Mouse (Mus musculus) erythroblast, embryonic 14.5 days (primary cell): ENCODE results near the gene Gm27021. TPM values are rescaled to one million over a fixed set of nuclear protein-coding genes. Genes with fewer than 3 reads are reported as not detected.

Source experiments
- H3K27me3 ChIP-seq: 2 replicates; pipeline ENCODE4 v1.6.1; 2012; ENCODE audit warnings: inconsistent platforms; ENCODE audit not compliant: control insufficient read depth
- H3K36me3 ChIP-seq: 2 replicates; pipeline ENCODE4 v1.6.1; 2012; ENCODE audit warnings: mild to moderate bottlenecking, inconsistent platforms; ENCODE audit not compliant: control insufficient read depth
- H3K4me1 ChIP-seq: 2 replicates; pipeline ENCODE4 v1.6.1; 2012; ENCODE audit warnings: inconsistent platforms; ENCODE audit not compliant: control insufficient read depth
- H3K4me3 ChIP-seq: replicated peaks from 2 replicates; pipeline ENCODE3; 2012; ENCODE audit warnings: moderate library complexity, mild to moderate bottlenecking, inconsistent platforms
- H3K9me3 ChIP-seq: 2 replicates; pipeline ENCODE4 v1.6.1; 2012; ENCODE audit warnings: low read length, inconsistent platforms, mixed read lengths; ENCODE audit not compliant: control insufficient read depth
- GATA1 ChIP-seq: IDR thresholded peaks from 2 replicates; pipeline ENCODE4 v1.6.1; 2012; ENCODE audit warnings: low read length, inconsistent platforms, mixed read lengths
- TAL1 ChIP-seq: IDR thresholded peaks from 3 replicates; pipeline ENCODE4 v1.6.1; 2012; ENCODE audit warnings: low read length, inconsistent platforms, mixed read lengths
- polyA plus RNA-seq: library from polyadenylated mRNA; stranded (reverse); fragments of >175 nt; gene quantifications from 2 replicates; pipeline ENCODE4 v1.2.3, GENCODE M21; 2012

Gene Gm27021
- polyA plus RNA-seq, 1 experiment = 0.74 TPM

DNA sequence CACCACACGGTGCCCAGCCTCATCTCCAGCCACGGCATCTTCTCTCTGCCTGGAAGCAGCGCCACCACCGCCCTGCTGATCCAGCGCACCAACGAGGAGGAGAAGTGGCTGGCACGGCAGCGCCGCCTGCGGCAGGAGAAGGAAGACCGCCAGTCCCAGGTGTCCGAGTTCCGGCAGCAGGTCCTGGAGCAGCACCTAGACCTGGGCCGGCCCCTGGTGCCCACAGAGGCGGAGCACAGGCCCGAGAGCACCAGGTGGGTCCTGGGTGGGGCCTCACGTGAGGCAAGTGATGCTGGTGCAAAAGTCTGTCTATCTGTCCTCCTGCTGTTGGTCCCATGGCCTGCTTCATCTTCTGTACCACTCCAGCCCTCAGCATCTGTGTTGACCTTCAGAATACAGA is 98.8 kb downstream of the Gm27021 start:
- no peak for TF ChIP-seq GATA1
- no peak for TF ChIP-seq TAL1
- Histone ChIP-seq H3K36me3 (peaks cover 100% of the 10 kb centered on the region), H3K9me3 (peaks cover 10% of the 10 kb centered on the region; the same call in 1 of the 2 replicates), H3K4me1 (peaks cover 14% of the 10 kb centered on the region), H3K4me3 (no peak overlapping the region), H3K27me3 (no peaks in the 10 kb centered on the region)

- Histone ChIP-seq H3K4me1 (peaks cover 17% of the 10 kb centered on the region), H3K4me3 (no peak overlapping the region)
- no peak for TF ChIP-seq GATA1
- TF ChIP-seq TAL1 = no peak
Observed at GRCm38 (mm10) chr8:120568164-120568798, 99.6 kb downstream of the Gm27021 start.

GRCm38 (mm10) chr8:120567731-120568130 is 100.1 kb downstream of the Gm27021 start:
- TF ChIP-seq TAL1 (no peak), GATA1 (no peak)
- H3K36me3 ChIP-seq = peaks cover 100% of the 10 kb centered on the region
- H3K9me3 ChIP-seq = peaks cover 10% of the 10 kb centered on the region; the same call in 1 of the 2 replicates
- no peak overlapping the region for H3K4me3 ChIP-seq
- H3K4me1 ChIP-seq = peaks cover 22% of the 10 kb centered on the region
- no peaks in the 10 kb centered on the region for H3K27me3 ChIP-seq

More at GRCm38 (mm10) chr8:120568164-120568798, 99.6 kb downstream of the Gm27021 start:
- peaks cover 10% of the 10 kb centered on the region; the same call in 1 of the 2 replicates for H3K9me3 ChIP-seq
- no peaks in the 10 kb centered on the region for H3K27me3 ChIP-seq
- peaks cover 100% of the 10 kb centered on the region for H3K36me3 ChIP-seq

GRCm38 (mm10) chr8:120566681-120567080 is 101.2 kb downstream of the Gm27021 start:
- Histone ChIP-seq H3K9me3 (peaks cover 10% of the 10 kb centered on the region; the same call in 1 of the 2 replicates), H3K4me1 (peaks cover 30% of the 10 kb centered on the region), H3K4me3 (no peak overlapping the region), H3K36me3 (peaks cover 100% of the 10 kb centered on the region), H3K27me3 (no peaks in the 10 kb centered on the region)
- TF ChIP-seq TAL1 (no peak), GATA1 (no peak)

DNA sequence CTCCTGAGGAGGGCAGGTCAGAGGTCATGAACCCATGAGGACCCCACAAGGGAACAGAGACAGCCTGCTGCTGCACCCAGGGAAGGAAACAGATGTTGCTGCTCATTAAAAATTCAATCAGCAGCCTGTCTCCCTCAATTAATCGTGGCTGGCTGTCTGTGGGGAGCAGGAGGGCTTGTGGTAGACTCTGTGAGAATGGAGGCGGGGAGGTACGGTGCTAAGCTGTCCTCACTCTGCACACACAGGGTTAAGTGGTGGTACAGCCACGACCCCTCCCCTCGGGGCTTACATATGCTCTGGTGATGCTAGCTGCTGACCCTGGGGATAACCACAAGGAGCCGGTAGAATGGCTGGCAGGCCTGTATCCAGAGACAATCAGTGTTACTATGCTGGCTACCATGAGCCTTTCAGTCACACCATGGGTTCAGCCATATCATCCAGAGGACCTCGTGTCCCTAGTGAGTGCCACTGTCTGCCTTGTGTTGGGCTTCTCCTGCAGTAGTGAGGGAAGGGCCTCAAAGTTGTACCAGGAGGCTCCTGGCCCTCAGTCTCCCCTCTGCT is 102.6 kb downstream of the Gm27021 start:
- Histone ChIP-seq H3K9me3 (peaks cover 10% of the 10 kb centered on the region; the same call in 1 of the 2 replicates), H3K4me3 (no peak overlapping the region), H3K4me1 (peaks cover 45% of the 10 kb centered on the region), H3K36me3 (peaks cover 100% of the 10 kb centered on the region), H3K27me3 (no peaks in the 10 kb centered on the region)
- no peak for TF ChIP-seq GATA1
- no peak for TF ChIP-seq TAL1

GRCm38 (mm10) chr8:120563851-120564837 is 103.7 kb downstream of the Gm27021 start:
- Histone ChIP-seq H3K27me3 (no peaks in the 10 kb centered on the region), H3K4me1 (peaks cover 46% of the 10 kb centered on the region), H3K9me3 (peaks cover 10% of the 10 kb centered on the region; the same call in 1 of the 2 replicates), H3K36me3 (peaks cover 100% of the 10 kb centered on the region), H3K4me3 (no peak overlapping the region)
- TF ChIP-seq GATA1 (no peak), TAL1 (no peak)

DNA sequence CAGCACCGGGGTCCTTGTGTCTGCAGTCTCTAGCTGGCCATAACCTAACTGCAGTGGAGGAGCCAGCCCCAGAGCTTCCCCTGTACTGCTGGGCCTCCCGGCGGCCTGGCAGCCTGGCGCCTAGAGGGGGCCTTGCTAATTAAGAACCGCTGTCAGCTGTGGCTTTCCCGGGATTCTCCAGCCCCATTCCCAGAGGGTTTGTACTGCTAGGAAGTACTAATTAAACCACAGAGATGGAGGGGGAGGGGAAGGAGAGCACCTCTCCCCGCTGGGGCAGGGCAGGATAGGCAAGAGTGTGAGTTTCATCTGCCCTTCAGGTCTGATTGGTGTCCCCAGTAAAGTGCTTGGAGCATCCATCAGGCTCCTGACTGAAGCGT is 104.5 kb downstream of the Gm27021 start:
- peaks cover 100% of the 10 kb centered on the region for H3K36me3 ChIP-seq
- H3K27me3 ChIP-seq = no peaks in the 10 kb centered on the region
- TF ChIP-seq GATA1 (no peak), TAL1 (no peak)
- H3K4me3 ChIP-seq = no peak overlapping the region
- H3K4me1 ChIP-seq = peaks cover 49% of the 10 kb centered on the region
- peaks cover 9% of the 10 kb centered on the region; the same call in 1 of the 2 replicates for H3K9me3 ChIP-seq

DNA sequence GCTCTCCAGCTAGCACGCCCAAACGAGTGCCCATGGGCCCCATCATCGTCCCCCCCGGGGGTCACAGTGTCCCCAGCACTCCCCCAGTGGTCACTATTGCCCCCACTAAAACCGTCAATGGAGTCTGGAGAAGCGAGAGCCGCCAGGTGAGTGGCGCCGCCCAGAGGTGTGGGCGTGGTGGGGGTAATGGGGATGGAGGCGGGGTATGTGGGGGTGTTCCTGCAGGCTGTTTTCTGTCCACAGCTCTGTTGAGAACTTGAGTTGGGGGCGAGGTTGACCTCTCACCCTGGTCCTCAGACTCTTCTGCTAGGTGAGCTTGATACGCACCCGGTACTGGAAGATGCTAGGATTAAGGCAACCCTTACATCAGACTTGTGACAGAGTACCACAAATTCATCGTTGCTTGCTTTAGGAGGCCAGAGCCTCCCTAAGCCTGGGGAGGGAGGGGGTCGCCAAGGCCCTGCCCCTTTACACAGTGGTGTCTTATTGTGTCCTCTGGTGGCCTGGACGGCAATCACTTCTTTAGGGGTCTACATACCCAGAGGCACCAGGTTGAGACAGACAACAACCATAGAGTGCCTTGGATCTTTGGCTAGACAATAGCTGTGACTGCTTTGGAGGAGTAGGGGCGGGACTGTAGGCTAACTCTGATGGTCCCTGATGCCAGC is 105.1 kb downstream of the Gm27021 start:
- TF ChIP-seq GATA1 = no peak
- H3K9me3 ChIP-seq = peaks cover 5% of the 10 kb centered on the region; the same call in 1 of the 2 replicates
- H3K4me3 ChIP-seq = no peak overlapping the region
- peaks cover 50% of the 10 kb centered on the region for H3K4me1 ChIP-seq
- peaks cover 100% of the 10 kb centered on the region for H3K36me3 ChIP-seq
- H3K27me3 ChIP-seq = no peaks in the 10 kb centered on the region
